Mouse (Mus musculus): ENCODE data around the gene Scamp3.
"Not testable (repeated sequence)": the region's sequence is repeated elsewhere in the genome, so short reads cannot be mapped to it uniquely, and the experiment has no call there.

The Scamp3 gene

DNA sequence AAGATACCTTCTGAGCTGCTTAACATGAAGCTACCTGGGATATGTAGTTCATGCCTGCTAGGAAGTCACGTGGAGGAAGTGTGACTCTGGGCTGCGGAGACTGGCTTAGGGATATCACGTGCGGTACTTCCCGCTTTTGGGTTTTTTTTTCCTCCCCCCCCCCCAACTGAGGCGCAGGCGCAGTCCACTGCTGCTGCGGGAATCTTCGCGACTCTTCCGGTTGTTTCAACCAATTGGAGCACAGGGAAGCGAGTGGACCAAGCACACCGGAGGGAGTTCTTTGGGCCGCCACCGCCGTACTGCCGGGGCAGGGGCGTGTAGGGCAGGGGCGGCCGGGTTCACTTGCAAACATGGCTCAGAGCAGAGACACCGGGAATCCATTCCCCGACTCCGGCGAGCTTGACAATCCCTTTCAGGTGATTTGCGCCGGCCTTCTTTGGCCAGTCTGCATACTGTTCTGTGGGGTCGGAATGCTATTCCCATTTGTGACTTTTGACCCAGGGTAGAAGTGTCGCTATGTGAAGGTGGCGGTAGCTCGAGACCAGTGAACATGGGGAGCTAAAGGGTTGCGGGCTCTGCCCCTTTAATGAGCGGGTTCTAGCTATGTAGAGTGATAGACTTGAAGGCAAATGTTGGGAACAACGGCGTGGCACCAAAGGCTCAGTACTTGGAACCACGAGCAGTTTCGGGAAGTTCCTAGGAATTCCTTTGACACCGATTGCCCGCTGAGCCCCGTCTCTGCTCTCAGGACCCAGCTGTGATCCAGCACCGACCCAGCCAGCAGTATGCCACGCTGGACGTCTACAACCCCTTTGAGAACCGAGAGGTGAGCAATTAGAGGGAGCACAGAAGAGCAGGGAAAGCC, at the start of gene Scamp3:
Gene Scamp3 (plus strand): TSS at position 232 of the 865 bp plus-strand sequence.
- in situ Hi-C loops (cut with MboI) = no loop called here

DNA sequence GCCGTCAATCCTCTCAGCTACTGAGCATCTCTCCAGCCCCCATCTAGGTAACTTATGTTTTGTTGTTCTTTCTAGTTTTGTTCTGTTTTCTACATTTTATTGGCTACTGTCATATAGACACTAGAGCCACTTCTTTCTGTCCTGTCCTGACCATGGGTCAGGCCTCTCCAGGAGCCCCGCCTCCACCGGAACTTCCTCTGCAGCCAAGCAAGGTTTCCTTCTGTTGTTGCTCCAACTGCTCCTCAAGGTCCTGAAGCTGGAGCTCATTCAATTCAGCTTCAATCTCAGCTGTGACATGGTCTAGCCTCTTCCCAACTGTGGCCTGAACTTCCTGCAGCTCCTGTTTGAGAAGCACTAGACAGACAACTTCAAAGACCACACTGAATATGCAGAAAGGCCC, 47.4 kb upstream of the Scamp3 start:
- in situ Hi-C loops (cut with MboI) = no loop called here

GRCm38 (mm10) chr3:89131816-89132215, 45.5 kb upstream of the Scamp3 start:
- in situ Hi-C loops (cut with MboI) = no loop called here

- in situ Hi-C loops (cut with MboI) = no loop called here
Observed at GRCm38 (mm10) chr3:89132285-89133062, 44.8 kb upstream of the Scamp3 start.

GRCm38 (mm10) chr3:89133063-89133450, 44.2 kb upstream of the Scamp3 start:
- in situ Hi-C loops (cut with MboI) = no loop called here

DNA sequence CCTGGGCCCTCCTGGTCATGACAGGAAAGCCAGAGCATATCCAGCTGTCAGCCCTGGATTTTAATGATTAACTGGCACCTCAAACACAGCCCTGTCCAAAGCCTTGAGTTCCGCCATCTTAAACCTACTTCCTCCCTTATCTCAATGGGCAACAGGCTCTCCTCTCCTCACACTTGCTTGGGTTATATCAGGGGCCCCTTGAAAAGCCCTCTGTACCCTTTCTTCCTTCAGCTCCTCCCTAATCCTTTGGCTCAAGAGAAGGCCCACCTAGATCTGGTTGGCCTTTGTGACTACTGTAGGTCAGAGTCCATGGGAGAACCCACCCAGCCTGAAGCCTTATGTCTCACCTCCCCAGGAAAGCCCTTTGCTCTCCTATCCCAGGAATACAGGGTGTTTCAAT, 43.5 kb upstream of the Scamp3 start:
- in situ Hi-C loops (cut with MboI) = no loop called here

DNA sequence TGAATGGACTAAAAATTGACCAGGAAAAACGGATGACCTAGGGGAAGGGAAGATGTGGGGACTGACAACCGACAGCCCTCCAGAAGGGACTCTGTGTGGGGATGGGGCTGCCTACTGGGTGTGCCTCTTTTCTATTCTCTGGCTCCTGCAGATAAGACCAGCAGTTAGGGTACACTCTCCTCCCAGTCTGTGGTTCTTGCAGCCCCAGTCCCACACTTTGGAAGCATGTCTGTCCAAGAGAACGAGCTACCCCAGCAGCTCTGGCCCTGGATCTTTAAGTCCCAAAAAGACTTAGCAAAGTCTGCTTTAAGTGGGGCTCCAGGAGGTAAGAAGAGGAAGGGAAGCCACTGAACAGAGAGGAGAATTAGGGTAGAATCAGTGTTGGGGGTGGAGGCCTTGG, 41.3 kb upstream of the Scamp3 start, which contains the start of gene Pklr:
Gene Pklr (plus strand): TSS at position 185 of the 400 bp plus-strand sequence.
- in situ Hi-C loops (cut with MboI) = no loop called here

GRCm38 (mm10) chr3:89136365-89136764, 40.9 kb upstream of the Scamp3 start:
- in situ Hi-C loops (cut with MboI) = no loop called here

DNA sequence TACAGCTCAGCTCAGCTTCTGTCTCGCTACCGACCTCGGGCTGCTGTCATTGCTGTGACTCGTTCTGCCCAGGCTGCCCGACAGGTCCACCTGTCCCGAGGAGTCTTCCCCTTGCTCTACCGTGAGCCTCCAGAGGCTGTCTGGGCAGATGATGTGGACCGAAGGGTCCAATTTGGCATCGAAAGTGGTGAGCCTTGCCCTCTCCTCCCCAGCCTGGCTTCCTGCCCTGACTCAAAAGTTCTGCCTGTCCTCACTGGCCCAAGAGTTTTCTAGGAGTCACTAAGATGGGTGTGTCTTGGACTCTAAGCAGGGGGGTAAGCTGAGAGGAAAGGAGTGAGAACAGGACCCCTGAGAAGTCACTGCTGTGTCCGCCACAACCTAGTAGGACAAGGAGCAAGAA, 32.5 kb upstream of the Scamp3 start:
- in situ Hi-C loops (cut with MboI) = no loop called here

- in situ Hi-C loops (cut with MboI) = no loop called here
Observed at GRCm38 (mm10) chr3:89145566-89145965, 31.7 kb upstream of the Scamp3 start.

- in situ Hi-C loops (cut with MboI) = no loop called here
Observed at GRCm38 (mm10) chr3:89147101-89147978, 29.9 kb upstream of the Scamp3 start.

- in situ Hi-C loops (cut with MboI) = no loop called here
Observed at GRCm38 (mm10) chr3:89147979-89148311, 29.3 kb upstream of the Scamp3 start.

DNA sequence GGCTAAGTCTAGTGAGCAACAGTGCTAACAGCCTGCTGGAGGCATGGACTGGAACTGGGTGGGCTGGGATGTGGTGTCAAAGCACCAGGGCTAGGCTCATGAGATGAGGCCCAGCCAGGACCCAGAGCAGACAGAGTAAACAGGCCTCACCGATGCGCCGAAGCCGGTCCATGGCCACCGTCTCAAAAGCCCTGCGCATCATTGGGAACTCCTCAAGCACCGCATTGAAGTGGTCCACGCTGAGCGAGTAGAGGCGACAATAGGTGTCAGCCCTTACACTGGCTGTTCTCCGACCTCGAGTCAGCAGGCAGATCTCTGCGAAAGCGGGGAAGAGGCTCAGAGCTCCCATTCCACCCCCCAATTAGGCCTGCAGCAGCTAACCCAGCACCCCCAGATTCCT, 28.7 kb upstream of the Scamp3 start:
- in situ Hi-C loops (cut with MboI) = no loop called here

DNA sequence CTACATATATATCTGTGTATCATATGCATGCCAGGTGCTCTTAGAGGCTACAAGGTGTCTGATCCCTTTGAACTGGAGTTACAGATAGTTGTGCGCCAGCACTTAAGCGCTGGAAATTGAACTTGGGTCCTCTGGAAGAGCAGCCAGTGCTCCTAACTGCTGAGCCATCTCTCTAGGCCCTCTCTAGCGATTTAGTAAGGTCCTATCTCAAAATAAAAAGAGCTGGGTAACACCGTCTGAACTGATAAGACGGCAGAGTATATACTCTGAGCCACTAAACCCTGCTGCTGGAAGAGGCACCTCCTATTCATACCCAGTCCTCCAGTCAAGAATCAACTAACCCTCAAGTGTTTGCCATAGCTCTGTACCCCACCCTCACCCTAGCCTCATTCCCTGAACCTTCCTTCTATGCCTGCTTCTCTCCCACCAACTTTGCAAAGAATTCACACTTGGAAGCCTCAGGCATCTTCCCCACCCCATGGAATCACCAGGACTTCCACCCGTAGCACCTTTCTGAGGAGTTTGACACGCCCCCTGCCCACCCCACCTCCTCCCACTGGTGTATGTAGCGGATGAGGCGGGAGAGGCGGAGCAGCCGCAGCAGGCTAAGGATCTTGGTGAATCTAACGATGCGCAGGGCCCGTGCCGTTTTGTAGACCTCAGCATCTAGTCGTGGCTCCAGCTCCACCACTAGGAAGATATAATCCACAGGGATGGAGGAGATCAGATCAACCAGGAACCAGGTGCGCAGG, 25.0 kb upstream of the Scamp3 start:
- in situ Hi-C loops (cut with MboI) = no loop called here

DNA sequence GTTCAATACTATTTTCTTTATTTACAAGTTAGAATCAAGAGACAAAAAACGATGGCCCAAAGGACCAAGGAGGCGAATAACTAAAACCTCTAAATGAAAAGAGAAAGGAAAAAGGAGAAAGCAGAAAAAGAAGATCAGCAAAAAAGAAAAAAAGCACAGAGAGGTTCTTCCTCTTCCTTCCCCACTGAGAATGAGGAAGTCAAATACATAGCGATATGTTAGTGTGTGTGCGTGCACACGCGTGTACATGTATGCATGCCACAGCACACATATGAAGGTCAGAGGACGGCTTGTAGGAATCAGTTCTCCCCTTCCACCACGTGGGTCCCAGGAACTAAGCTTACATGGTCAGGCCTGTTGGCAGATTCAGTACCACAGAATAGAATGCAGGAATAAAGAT, 20.3 kb upstream of the Scamp3 start:
- in situ Hi-C loops (cut with MboI) = no loop called here

GRCm38 (mm10) chr3:89158651-89159050, 18.6 kb upstream of the Scamp3 start:
- in situ Hi-C loops (cut with MboI) = no loop called here

GRCm38 (mm10) chr3:89159211-89159610, 18.1 kb upstream of the Scamp3 start:
- in situ Hi-C loops (cut with MboI) = no loop called here

DNA sequence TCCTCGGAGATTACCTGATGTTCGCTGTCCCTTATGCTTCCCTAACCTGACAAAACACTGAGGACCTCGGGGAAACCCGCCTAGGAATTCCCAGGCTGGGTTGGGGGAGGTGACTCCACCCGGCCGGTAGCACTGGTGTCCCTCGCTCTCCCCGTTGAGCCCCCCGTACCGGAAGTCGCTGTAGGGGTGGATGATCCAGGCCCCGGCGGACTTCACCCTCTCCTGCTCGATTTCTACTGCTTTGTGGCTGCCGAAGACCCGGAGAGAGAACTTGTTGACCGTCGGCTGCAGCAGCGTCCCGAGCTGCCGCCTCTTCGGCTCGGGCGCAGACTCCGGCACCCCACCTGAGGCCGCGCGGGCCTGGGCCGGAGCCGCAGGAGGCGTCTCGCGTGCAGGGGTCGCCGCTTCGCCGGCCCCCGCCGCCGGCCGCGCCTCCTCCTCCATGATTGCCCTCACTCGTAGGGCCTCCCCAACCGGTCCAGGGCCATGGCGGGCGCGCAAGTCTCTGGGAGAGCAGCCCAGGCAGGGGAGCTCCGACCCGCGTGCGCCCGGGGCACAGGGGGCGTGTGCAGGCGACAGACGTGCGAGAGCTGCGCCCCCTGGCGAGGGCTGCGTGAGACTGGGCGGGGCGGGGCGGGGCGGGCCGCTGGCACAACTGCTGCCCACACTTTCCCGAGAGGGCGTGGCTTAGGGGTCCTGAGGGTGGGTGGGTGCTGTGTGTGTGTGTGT, 17.5 kb upstream of the Scamp3 start, which contains the start of gene Hcn3:
Gene Hcn3 (minus strand): TSS at position 581 of the 729 bp plus-strand sequence.
- in situ Hi-C loops (cut with MboI) = no loop called here

DNA sequence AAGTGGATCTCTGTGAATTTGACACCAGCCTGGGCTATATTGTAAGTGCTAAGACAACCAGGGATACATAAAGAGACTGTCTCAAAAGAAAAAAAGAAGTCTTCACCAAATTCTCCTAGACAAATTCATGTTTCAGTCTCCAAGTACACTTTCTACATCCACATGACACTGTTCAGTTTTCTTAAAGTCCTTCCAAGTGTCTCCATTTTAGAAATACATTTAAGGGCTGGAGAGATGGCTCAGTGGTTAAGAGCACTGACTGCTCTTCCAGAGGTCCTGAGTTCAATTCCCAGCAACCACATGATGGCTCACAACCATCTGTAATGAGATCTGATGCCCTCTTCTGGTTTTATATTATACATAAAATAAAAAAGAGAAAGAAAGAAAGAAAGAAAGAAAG, 16.1 kb upstream of the Scamp3 start:
- in situ Hi-C loops (cut with MboI) = not testable (repeated sequence)

GRCm38 (mm10) chr3:89161786-89162185, 15.5 kb upstream of the Scamp3 start:
- in situ Hi-C loops (cut with MboI) = no loop called here

DNA sequence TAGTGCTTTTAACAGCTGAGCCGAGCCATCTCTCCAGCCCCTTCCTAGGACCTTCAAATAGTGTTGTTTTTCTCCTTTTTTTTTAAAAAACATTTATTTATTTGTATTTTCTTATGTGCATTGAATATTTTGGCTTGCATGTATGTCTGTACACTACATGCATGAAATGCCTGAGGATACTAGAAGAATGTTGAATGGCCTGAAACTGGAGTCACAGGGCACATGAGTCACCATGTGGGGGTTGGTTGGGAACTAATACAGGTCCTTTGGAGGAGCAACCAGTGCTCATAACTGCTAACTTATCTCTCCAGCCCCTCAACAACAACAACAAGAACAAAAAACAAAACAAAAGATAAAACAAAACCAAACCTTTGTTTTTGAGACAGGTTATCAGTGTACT, 14.2 kb upstream of the Scamp3 start:
- in situ Hi-C loops (cut with MboI) = no loop called here
